Mouse (Mus musculus) adrenal gland, adult (tissue): ENCODE measurements around the gene Lemd2.

Experiments
- DNase-seq, 2 experiments: peaks; one replicate each; pipeline ENCODE4 v3.0.0; 2022 to 2023; ENCODE audit warnings: low spot score in 1 of 2; ENCODE audit not compliant: inconsistent age in 2 of 2

The Lemd2 gene

GRCm38 (mm10) chr17:27228216-27228915 lies 24.1 kb upstream of the Lemd2 start:
- peak; percentile 69 to 91 for DNase-seq

- DNase-seq, result no peak
Observed at GRCm38 (mm10) chr17:27227258-27227657, 23.0 kb upstream of the Lemd2 start.

- no peak for DNase-seq
Observed at GRCm38 (mm10) chr17:27226701-27227100, 22.4 kb upstream of the Lemd2 start.

GRCm38 (mm10) chr17:27225801-27226200 lies 21.5 kb upstream of the Lemd2 start:
- no peak for DNase-seq

- DNase-seq, result no peak
Observed at GRCm38 (mm10) chr17:27223821-27224220, 19.6 kb upstream of the Lemd2 start.

GRCm38 (mm10) chr17:27221562-27221961 lies 17.3 kb upstream of the Lemd2 start:
- DNase-seq, result no peak

GRCm38 (mm10) chr17:27218916-27219315 lies 14.6 kb upstream of the Lemd2 start:
- DNase-seq, result no peak

- no peak for DNase-seq
Observed at GRCm38 (mm10) chr17:27218364-27218763, 14.1 kb upstream of the Lemd2 start.

GRCm38 (mm10) chr17:27212768-27213525 lies 8.7 kb upstream of the Lemd2 start:
- DNase-seq, result peak; percentile 76 to 89

- DNase-seq, result peak in 1 of 2 experiments; percentile 74
Observed at GRCm38 (mm10) chr17:27212006-27212405, 7.7 kb upstream of the Lemd2 start.

- DNase-seq, result peak; percentile 71 to 84
Observed at GRCm38 (mm10) chr17:27207113-27207707, 2.9 kb upstream of the Lemd2 start.

- DNase-seq, result peak; percentile 62 to 81
Observed at GRCm38 (mm10) chr17:27203358-27204074, 753 bp downstream of the Lemd2 start.

- no peak for DNase-seq
Observed at GRCm38 (mm10) chr17:27202919-27203357, 1.3 kb downstream of the Lemd2 start.

GRCm38 (mm10) chr17:27201981-27202380 lies 2.3 kb downstream of the Lemd2 start:
- no peak for DNase-seq

GRCm38 (mm10) chr17:27200801-27201200 lies 3.5 kb downstream of the Lemd2 start:
- peak in 1 of 2 experiments; percentile 71 for DNase-seq

- DNase-seq, result no peak
Observed at GRCm38 (mm10) chr17:27199864-27200263, 4.4 kb downstream of the Lemd2 start.

- DNase-seq, result no peak
Observed at GRCm38 (mm10) chr17:27199205-27199604, 5.1 kb downstream of the Lemd2 start.

- no peak for DNase-seq
Observed at GRCm38 (mm10) chr17:27196206-27196605, 8.1 kb downstream of the Lemd2 start.

GRCm38 (mm10) chr17:27194258-27195185 lies 9.7 kb downstream of the Lemd2 start:
- DNase-seq, result no peak

- DNase-seq, result no peak
Observed at GRCm38 (mm10) chr17:27191804-27192203, 12.5 kb downstream of the Lemd2 start.
